Mouse (Mus musculus): ENCODE results near the gene Serpinb6b. TPM values are rescaled to one million over a fixed set of nuclear protein-coding genes. Genes with fewer than 3 reads are reported as not detected.

Serpinb6b gene
- polyA plus RNA-seq, 1 experiment from 2014 or later, result 1.8 TPM

DNA sequence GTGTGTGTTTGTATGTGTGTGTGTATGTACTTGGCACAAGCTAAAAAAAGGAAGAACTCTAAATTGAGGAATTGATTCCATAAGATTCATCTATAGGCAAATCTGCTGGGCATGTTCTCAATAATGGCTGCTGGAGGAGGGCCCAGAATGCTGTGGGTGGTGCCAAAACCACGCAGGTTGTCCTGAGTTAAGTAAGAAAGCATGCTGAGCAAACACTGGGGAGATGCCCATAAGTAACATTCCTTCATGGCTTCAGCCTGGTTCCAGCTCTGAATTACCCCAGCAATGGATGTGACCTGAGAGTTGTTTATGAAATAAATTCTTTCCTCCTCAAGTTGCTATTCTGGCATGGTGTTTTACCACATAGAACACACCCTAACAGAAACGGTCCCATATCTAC lies 48.3 kb downstream of the Serpinb6b start:
- Histone ChIP-seq H3K27me3 (replicated peaks; ENCODE audit: control insufficient read depth, insufficient read depth, low read length) (no peaks in the 10 kb centered on the region), H3K4me3 (ENCODE audit: low read depth, low read length) (no peak overlapping the region), H3K9me3 (replicated peaks; ENCODE audit: control insufficient read depth, low read length) (no peaks in the 10 kb centered on the region), H3K4me1 (ENCODE audit: control insufficient read depth, insufficient read depth, low read length) (no peaks in the 10 kb centered on the region), H3K27ac (ENCODE audit: low read depth, low read length) (no peak overlapping the region), H3K36me3 (ENCODE audit: control insufficient read depth, insufficient read depth, low read length) (no peaks in the 10 kb centered on the region), H3K9ac (ENCODE audit: low read length) (no peak overlapping the region), H3K4me2 (ENCODE audit: low read length) (no peak overlapping the region)
- 65% methylated on average over 2 of the region's 2 CpGs for WGBS
- no peak for ATAC-seq
- DNase-seq (ENCODE audit: low spot score), result no peak

DNA sequence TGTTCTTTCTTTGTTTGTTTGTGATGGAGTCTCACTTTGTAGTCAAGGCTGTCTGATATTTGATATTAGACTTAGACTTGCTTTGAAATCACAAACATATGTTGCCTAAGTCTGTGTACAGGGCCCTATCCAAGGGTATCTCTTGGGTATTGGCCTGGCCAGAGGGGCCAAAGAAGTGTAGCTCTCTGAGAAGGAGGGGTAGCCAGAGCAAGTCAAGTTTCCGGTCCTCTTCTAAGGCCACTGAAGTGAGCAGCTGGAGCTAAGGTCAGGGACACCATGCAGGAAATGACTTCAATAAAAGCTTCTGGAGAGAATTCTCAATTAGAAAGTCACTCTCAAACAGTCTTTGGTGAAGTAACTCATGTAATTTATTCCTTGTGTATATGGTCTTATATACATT lies 57.4 kb downstream of the Serpinb6b start:
- Histone ChIP-seq H3K9me3 (replicated peaks; ENCODE audit: control insufficient read depth, low read length) (0 out of 2 replicates have a peak, but pooled peaks cover 2% of the 10 kb centered on the region), H3K27ac (ENCODE audit: low read depth, low read length) (no peak overlapping the region), H3K4me2 (ENCODE audit: low read length) (no peak overlapping the region), H3K4me3 (ENCODE audit: low read depth, low read length) (no peak overlapping the region), H3K4me1 (ENCODE audit: control insufficient read depth, insufficient read depth, low read length) (no peaks in the 10 kb centered on the region), H3K9ac (ENCODE audit: low read length) (no peak overlapping the region), H3K36me3 (ENCODE audit: control insufficient read depth, insufficient read depth, low read length) (no peaks in the 10 kb centered on the region), H3K27me3 (replicated peaks; ENCODE audit: control insufficient read depth, insufficient read depth, low read length) (no peaks in the 10 kb centered on the region)
- ATAC-seq (no peak), DNase-seq (ENCODE audit: low spot score) (no peak)
- WGBS, result 91% methylated on average over 1 of the region's 1 CpGs

DNA sequence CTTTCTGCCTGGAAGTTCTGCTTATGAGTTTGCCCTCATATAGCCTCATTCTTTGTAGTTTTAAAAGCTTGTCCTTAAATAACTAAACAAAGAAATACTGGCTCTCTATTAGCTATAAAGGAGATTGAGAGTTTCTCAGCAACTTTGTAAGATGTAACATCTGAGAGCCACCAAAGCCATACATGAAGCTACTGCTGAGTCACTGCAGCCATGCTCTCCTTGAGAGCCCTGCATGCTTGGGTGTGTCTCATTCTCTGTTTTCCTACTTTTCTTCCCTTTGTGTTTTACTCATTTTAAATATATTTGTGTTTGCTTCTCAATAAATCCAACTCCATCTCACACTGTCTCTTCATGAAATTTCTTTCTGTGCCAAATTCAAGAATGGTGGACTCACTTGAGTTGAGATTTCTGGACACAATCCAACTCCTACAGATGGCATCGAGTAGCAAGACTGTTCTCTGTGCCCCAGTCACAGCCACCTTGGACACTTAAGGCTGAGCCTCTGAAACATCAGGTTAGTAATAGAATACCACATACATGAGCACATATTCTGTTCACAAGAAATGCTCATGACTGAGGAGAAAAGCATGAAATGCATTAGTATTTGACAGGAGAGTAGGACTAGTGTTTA lies 61.5 kb downstream of the Serpinb6b start:
- no peak for ATAC-seq
- WGBS, result 72% methylated on average over 1 of the region's 1 CpGs

DNA sequence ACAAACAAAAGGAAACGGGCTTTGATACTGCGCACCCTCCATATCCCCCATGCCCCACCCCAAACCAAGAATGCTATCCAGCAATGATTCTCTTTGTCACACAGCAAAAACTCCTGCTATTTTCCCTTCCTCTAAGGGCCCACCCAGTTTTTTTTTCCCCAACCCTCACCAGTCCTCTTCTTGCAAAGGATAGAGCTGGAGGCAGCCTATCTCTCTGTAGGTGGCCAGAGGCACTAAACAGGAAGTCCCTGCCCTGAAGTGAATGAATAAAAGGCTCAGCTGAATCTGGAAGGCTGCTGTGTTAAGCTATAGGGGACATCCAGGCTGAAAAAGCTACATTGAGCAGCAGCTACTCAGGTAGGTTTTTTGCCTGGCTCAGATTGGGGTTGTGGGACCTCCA lies 62.2 kb downstream of the Serpinb6b start, which contains the start of gene Serpinb9b:
Serpinb9b (plus strand) TSS at position 173 of the 400 bp plus-strand sequence.
- Histone ChIP-seq H3K9me3 (replicated peaks; ENCODE audit: control insufficient read depth, low read length) (no peaks in the 10 kb centered on the region), H3K4me3 (ENCODE audit: low read depth, low read length) (no peak within 1 kb of the TSS), H3K4me1 (ENCODE audit: control insufficient read depth, insufficient read depth, low read length) (no peaks in the 10 kb centered on the region), H3K27me3 (replicated peaks; ENCODE audit: control insufficient read depth, insufficient read depth, low read length) (no peaks in the 10 kb centered on the region), H3K4me2 (ENCODE audit: low read length) (no peak within 1 kb of the TSS), H3K27ac (ENCODE audit: low read depth, low read length) (no peak within 1 kb of the TSS), H3K9ac (ENCODE audit: low read length) (no peak within 1 kb of the TSS), H3K36me3 (ENCODE audit: control insufficient read depth, insufficient read depth, low read length) (no peaks in the 10 kb centered on the region)
- DNase-seq (ENCODE audit: low spot score) (no peak), ATAC-seq (no peak)
- WGBS, result 83% methylated on average over 2 of the region's 2 CpGs

More for the DNA sequence above, 61.5 kb downstream of the Serpinb6b start:
- no peak overlapping the region for H3K9ac ChIP-seq (ENCODE audit: low read length)
- no peaks in the 10 kb centered on the region for H3K36me3 ChIP-seq (ENCODE audit: control insufficient read depth, insufficient read depth, low read length)
- H3K4me1 ChIP-seq (ENCODE audit: control insufficient read depth, insufficient read depth, low read length), result no peaks in the 10 kb centered on the region
- DNase-seq (ENCODE audit: low spot score), result no peak
- no peaks in the 10 kb centered on the region for H3K27me3 ChIP-seq (replicated peaks; ENCODE audit: control insufficient read depth, insufficient read depth, low read length)
- H3K4me3 ChIP-seq (ENCODE audit: low read depth, low read length), result no peak overlapping the region
- H3K9me3 ChIP-seq (replicated peaks; ENCODE audit: control insufficient read depth, low read length), result no peaks in the 10 kb centered on the region
- no peak overlapping the region for H3K4me2 ChIP-seq (ENCODE audit: low read length)
- no peak overlapping the region for H3K27ac ChIP-seq (ENCODE audit: low read depth, low read length)

DNA sequence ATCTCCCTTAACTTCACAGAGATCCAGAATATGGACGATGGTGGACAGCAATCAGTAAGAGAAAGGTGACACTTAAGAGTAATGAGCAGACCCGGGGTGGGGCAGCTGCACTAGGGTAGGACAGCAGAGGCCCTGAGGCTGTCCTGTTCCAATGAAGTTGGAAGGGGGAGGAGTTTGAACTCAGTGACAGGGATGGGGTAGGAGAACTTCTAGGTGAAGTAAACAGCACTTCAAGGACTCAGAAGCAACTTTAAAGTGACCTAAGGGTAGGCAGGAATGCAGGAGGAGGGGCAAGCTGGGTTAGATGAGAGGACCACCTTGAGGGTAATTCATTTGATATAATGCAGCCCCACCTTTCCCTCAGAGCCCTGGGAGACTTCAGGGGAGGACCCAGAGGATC lies 63.1 kb downstream of the Serpinb6b start:
- WGBS, result 79% methylated on average over 2 of the region's 2 CpGs
- Histone ChIP-seq H3K36me3 (ENCODE audit: control insufficient read depth, insufficient read depth, low read length) (no peaks in the 10 kb centered on the region), H3K9ac (ENCODE audit: low read length) (no peak overlapping the region), H3K27ac (ENCODE audit: low read depth, low read length) (no peak overlapping the region), H3K27me3 (replicated peaks; ENCODE audit: control insufficient read depth, insufficient read depth, low read length) (no peaks in the 10 kb centered on the region), H3K4me3 (ENCODE audit: low read depth, low read length) (no peak overlapping the region), H3K9me3 (replicated peaks; ENCODE audit: control insufficient read depth, low read length) (no peaks in the 10 kb centered on the region), H3K4me1 (ENCODE audit: control insufficient read depth, insufficient read depth, low read length) (no peaks in the 10 kb centered on the region), H3K4me2 (ENCODE audit: low read length) (no peak overlapping the region)
- DNase-seq (ENCODE audit: low spot score) (no peak), ATAC-seq (no peak)

DNA sequence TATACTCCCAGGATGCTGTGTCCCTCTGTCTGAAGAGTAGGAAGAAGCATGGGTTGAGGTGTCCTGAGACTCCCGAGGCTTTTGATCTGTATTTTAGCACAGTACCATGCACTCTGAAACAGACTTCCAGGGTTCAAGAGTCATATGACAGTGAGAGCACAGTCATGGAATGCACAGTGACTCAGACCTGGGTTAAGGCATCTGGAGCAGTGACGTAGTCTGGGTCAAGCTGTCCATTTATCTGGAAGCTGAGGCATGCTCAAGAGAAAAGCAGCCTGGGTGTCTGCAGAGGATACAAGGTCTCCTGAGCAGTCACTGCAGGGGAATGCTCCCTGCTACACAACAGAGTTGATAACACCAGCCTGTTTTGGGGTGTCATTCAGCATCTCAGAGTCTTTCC lies 63.5 kb downstream of the Serpinb6b start:
- ATAC-seq (no peak), DNase-seq (ENCODE audit: low spot score) (no peak)
- no peaks in the 10 kb centered on the region for H3K4me1 ChIP-seq (ENCODE audit: control insufficient read depth, insufficient read depth, low read length)
- H3K9ac ChIP-seq (ENCODE audit: low read length), result no peak overlapping the region
- no peaks in the 10 kb centered on the region for H3K36me3 ChIP-seq (ENCODE audit: control insufficient read depth, insufficient read depth, low read length)
- H3K27ac ChIP-seq (ENCODE audit: low read depth, low read length), result no peak overlapping the region
- no peak overlapping the region for H3K4me2 ChIP-seq (ENCODE audit: low read length)
- no peaks in the 10 kb centered on the region for H3K27me3 ChIP-seq (replicated peaks; ENCODE audit: control insufficient read depth, insufficient read depth, low read length)
- no peak overlapping the region for H3K4me3 ChIP-seq (ENCODE audit: low read depth, low read length)
- WGBS, result 89% methylated on average over 2 of the region's 2 CpGs
- no peaks in the 10 kb centered on the region for H3K9me3 ChIP-seq (replicated peaks; ENCODE audit: control insufficient read depth, low read length)

Other genes starting within 250 kb of the Serpinb6b start
- gene Mylk4, start 181.3 kb upstream of the Serpinb6b start, polyA plus RNA-seq (2014; fragmentation: Nextera tagmentation; extraction: Ambion mirVana), result 0.07 TPM in 1 of 2 replicates, not detected in the other
- gene Wrnip1, start 163.2 kb upstream of the Serpinb6b start, polyA plus RNA-seq (2014; fragmentation: Nextera tagmentation; extraction: Ambion mirVana), result 19.1 and 22.5 TPM in 2 replicates
- gene D930007J09Rik, start 162.4 kb upstream of the Serpinb6b start, polyA plus RNA-seq (2014; fragmentation: Nextera tagmentation; extraction: Ambion mirVana), result not detected in 2 replicates
- 0.93 and 1.9 TPM in 2 replicates for gene Serpinb1a, start 114.0 kb upstream of the Serpinb6b start, polyA plus RNA-seq (2014; fragmentation: Nextera tagmentation; extraction: Ambion mirVana)
- gene Serpinb1c, start 67.0 kb upstream of the Serpinb6b start, polyA plus RNA-seq (2014; fragmentation: Nextera tagmentation; extraction: Ambion mirVana), result not detected in 2 replicates
- 1.2 and 1.3 TPM in 2 replicates for gene Serpinb9, start 38.0 kb downstream of the Serpinb6b start, polyA plus RNA-seq (2014; fragmentation: Nextera tagmentation; extraction: Ambion mirVana)
- 0.25 and 0.61 TPM in 2 replicates for gene Serpinb9b, start 62.2 kb downstream of the Serpinb6b start, polyA plus RNA-seq (2014; fragmentation: Nextera tagmentation; extraction: Ambion mirVana)
- gene Serpinb1b, start 113.4 kb downstream of the Serpinb6b start, polyA plus RNA-seq (2014; fragmentation: Nextera tagmentation; extraction: Ambion mirVana), result 7.1 and 7.5 TPM in 2 replicates
- not detected in 2 replicates for gene Serpinb9c, start 194.5 kb downstream of the Serpinb6b start, polyA plus RNA-seq (2014; fragmentation: Nextera tagmentation; extraction: Ambion mirVana)
- not detected in 2 replicates for gene Serpinb9d, start 227.8 kb downstream of the Serpinb6b start, polyA plus RNA-seq (2014; fragmentation: Nextera tagmentation; extraction: Ambion mirVana)